Mouse (Mus musculus) C2C12 (cell line): Measurements from ENCODE around the gene Sppl2b. TPM values are rescaled to one million over a fixed set of nuclear protein-coding genes. Genes with fewer than 3 reads are reported as not detected.

ENCODE experiments used
- H3K27me3 ChIP-seq: one replicate; pipeline ENCODE4 v1.6.1; 2011; ENCODE audit not compliant: control insufficient read depth, insufficient read depth, insufficient read length
- H3K36me3 ChIP-seq: one replicate; pipeline ENCODE4 v1.6.1; 2011; ENCODE audit not compliant: control insufficient read depth, insufficient read depth
- H3K4me3 ChIP-seq: one replicate; pipeline ENCODE4 v1.5.1; 2011; ENCODE audit warnings: mild to moderate bottlenecking, control low read depth; ENCODE audit not compliant: poor library complexity, insufficient read depth, severe bottlenecking
- H3K79me2 ChIP-seq: one replicate; pipeline ENCODE4 v1.6.1; 2011; ENCODE audit not compliant: control insufficient read depth, insufficient read depth
- H3K79me3 ChIP-seq: one replicate; pipeline ENCODE4 v1.6.1; 2011; ENCODE audit warnings: low read depth, control low read depth
- H3ac ChIP-seq: one replicate; pipeline ENCODE3; 2011; ENCODE audit warnings: low read depth; ENCODE audit not compliant: control insufficient read depth, insufficient read length
- CEBPB ChIP-seq: IDR thresholded peaks from one replicate; pipeline ENCODE4 v1.6.1; 2011; ENCODE audit warnings: low read depth, mild to moderate bottlenecking, control low read depth, moderate library complexity
- CTCF ChIP-seq: IDR thresholded peaks from one replicate; pipeline ENCODE4 v1.5.1; 2011; ENCODE audit not compliant: control insufficient read depth, insufficient read depth, insufficient read length
- FOSL1 ChIP-seq: IDR thresholded peaks from one replicate; pipeline ENCODE4 v1.8.0; 2011; ENCODE audit warnings: mild to moderate bottlenecking, low read length; ENCODE audit not compliant: poor library complexity, insufficient read depth, severe bottlenecking
- MAX ChIP-seq: IDR thresholded peaks from one replicate; pipeline ENCODE4 v1.6.1; 2011; ENCODE audit warnings: mild to moderate bottlenecking, control low read depth
- MYOD1 ChIP-seq: IDR thresholded peaks from one replicate; pipeline ENCODE4 v1.6.1; 2011; ENCODE audit warnings: low read depth; ENCODE audit not compliant: control insufficient read depth, insufficient read length
- MYOG ChIP-seq: IDR thresholded peaks from one replicate; pipeline ENCODE4 v1.6.1; 2011; ENCODE audit not compliant: control insufficient read depth, insufficient read length; ENCODE audit errors: extremely low read depth
- USF1 ChIP-seq: IDR thresholded peaks from one replicate; pipeline ENCODE4 v1.6.1; 2011; ENCODE audit warnings: low read depth, mild to moderate bottlenecking, control low read depth, moderate library complexity
- polyA plus RNA-seq: library from polyadenylated mRNA; unstranded; fragments of >200 nt; fragmentation: generic; extraction: Trizol; gene quantifications from one replicate; pipeline ENCODE4 v1.2.1, GENCODE M21; 2012; ENCODE audit warnings: missing spikeins

The Sppl2b gene
- polyA plus RNA-seq, 1 experiment: 31.2 TPM

DNA sequence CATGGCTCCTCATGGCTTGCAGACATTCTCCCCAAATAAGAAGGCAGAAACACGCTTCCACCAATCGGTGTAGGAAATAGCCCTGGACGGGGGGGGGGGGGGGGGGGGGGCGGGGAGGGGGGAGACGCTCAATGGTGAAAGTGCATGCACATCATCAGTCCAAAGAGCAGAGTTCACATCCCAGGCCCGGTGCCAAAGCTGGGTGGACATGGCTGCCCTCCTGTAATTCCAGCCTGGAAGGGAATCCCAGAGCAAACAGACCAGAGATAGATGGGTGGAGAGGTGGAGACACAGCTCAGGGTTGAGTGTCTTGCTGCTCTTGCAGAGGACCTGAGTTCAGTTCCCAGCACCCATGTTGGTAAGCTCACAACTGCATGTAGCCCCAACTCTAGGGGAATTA, 15.9 kb downstream of the Sppl2b start:
- Histone ChIP-seq H3K79me2 (no peaks in the 10 kb centered on the region), H3K4me3 (no peak overlapping the region), H3ac (no peak overlapping the region), H3K27me3 (peaks cover 4% of the 10 kb centered on the region), H3K79me3 (no peaks in the 10 kb centered on the region), H3K36me3 (peaks cover 5% of the 10 kb centered on the region)
- TF ChIP-seq MAX: no peak
- TF ChIP-seq MYOG: no peak
- no peak for TF ChIP-seq MYOD1
- no peak for TF ChIP-seq CEBPB
- no peak for TF ChIP-seq FOSL1
- TF ChIP-seq CTCF: no peak
- TF ChIP-seq USF1: no peak

DNA sequence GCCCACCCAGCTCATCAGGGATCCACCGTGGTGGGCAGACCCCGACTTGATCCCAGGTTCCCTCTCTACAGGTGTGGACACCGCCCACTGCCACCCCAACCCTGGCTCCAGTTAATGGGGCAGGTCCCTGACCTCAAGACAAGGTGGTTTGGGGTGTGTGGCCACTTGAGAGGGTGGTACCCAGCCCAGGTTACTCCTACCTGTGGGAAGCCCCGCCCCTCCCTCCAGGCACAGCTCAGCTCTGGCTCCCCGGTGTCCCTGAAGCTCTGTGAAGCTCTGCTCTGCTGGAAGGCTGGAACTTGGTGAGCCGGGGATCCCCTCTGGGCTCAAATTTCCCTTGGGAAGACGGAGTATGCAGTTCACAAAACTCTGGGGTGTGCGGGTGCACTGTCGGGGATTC, 16.5 kb downstream of the Sppl2b start, which contains the start of gene Tmprss9:
TSS of gene Tmprss9 (plus strand) at position 268 of the 400 bp plus-strand sequence.
- no peak within 1 kb of the TSS for H3K4me3 ChIP-seq
- H3K79me3 ChIP-seq: no peaks in the 10 kb centered on the region
- TF ChIP-seq MYOD1 (no peak), MAX (no peak), MYOG (no peak), FOSL1 (no peak), USF1 (no peak), CEBPB (no peak), CTCF (no peak)
- peaks cover 4% of the 10 kb centered on the region for H3K27me3 ChIP-seq
- no peak within 1 kb of the TSS for H3ac ChIP-seq
- H3K79me2 ChIP-seq: no peaks in the 10 kb centered on the region
- H3K36me3 ChIP-seq: peaks cover 2% of the 10 kb centered on the region

DNA sequence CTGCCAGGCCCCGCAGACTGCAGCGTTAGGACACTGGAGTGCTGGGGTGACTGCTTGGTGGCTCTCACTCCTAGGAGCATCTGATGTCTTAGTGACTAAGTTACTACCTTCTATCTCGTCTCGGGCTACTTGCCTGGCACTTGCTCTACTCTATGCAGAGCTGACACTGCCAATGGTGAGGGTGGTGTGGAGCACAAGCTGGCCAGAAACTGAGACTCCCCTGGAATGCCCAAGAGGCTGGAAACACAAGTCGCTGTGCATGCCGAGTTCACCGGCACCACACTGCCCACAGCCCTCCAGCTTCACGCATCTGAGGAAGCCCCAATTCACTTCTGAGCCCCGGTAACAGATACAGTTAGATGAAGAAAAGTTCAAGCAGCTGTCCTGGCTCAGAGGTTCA, 19.0 kb downstream of the Sppl2b start:
- H3ac ChIP-seq: no peak overlapping the region
- peaks cover 4% of the 10 kb centered on the region for H3K27me3 ChIP-seq
- TF ChIP-seq MYOG: no peak
- H3K79me2 ChIP-seq: no peaks in the 10 kb centered on the region
- H3K36me3 ChIP-seq: no peaks in the 10 kb centered on the region
- no peak overlapping the region for H3K4me3 ChIP-seq
- no peaks in the 10 kb centered on the region for H3K79me3 ChIP-seq

DNA sequence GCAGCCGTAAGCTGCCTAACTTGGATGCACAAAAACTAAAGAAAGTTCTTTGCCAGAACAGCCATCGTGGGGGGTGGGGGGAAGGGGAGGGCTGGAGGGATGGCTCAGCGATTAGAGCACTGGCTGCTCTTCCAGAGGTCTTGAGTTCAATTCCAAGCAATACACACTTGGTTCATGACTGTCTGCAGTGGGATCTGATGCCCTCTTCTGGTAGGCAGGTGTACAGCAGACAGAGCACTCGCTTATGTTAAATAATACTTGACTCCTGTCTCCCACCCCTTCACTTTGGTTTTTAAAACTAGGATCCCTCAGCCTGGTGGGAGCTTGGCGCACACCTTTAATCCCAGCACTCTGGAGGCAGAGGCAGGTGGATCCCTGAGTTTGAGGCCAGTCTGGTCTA, 21.0 kb downstream of the Sppl2b start:
- Histone ChIP-seq H3K4me3 (no peak overlapping the region), H3K36me3 (no peaks in the 10 kb centered on the region), H3K27me3 (peaks cover 4% of the 10 kb centered on the region), H3K79me2 (no peaks in the 10 kb centered on the region), H3K79me3 (no peaks in the 10 kb centered on the region), H3ac (no peak overlapping the region)
- TF ChIP-seq MYOD1: no peak
- TF ChIP-seq CTCF: peak; percentile 63

DNA sequence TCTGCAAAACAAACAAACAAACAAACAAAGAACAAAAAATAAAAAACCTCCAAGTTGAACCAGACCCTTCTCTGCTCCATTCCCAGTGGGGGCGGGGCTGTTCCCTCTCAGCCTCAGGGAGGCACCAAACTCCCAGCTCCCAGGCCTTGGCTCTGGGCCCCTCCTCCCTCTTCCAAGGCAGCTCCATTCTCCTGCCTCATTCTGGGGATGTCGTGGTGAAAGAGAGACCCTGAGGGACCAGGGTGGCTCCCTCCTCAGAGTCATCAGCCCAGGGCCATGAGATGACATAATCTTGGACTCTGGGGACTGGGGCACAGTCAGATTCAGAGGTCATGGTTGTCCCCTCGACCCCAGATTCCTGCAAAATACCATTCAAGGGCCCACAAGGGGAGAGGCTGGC, 21.5 kb downstream of the Sppl2b start:
- Histone ChIP-seq H3K27me3 (peaks cover 4% of the 10 kb centered on the region), H3K36me3 (no peaks in the 10 kb centered on the region), H3ac (no peak overlapping the region), H3K79me3 (no peaks in the 10 kb centered on the region), H3K4me3 (no peak overlapping the region), H3K79me2 (no peaks in the 10 kb centered on the region)
- TF ChIP-seq USF1 (no peak), CTCF (no peak), MYOG (no peak)

DNA sequence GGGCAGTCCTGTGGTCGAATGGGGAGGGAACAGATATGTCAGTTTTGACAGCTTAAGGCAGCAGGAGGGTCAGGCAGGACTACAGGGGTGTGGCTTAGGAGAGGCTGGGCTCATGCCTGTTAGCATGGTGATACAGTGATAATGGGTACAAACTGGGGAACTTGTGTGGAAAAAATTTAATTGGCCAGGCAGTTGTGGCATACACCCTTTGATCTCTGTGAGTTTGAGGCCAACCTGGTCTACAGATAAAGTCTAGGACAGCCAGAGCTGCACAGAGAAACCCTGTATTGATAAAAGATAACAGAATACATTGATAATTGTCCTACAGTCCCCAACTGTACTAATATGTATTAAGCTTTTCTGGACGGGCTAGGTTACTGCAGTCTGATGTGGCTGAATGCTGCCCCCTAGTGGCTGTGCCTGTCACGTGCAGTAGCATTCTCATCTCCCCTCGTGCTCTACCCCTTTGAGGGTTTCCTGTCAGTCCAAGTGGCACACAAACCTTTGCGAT, 25.1 kb downstream of the Sppl2b start:
- Histone ChIP-seq H3K4me3 (no peak overlapping the region), H3K36me3 (no peaks in the 10 kb centered on the region), H3K79me2 (no peaks in the 10 kb centered on the region), H3K27me3 (peaks cover 4% of the 10 kb centered on the region), H3ac (no peak overlapping the region), H3K79me3 (no peaks in the 10 kb centered on the region)
- TF ChIP-seq MAX (peak; percentile 96), FOSL1 (no peak), USF1 (peak; percentile 84), CTCF (peak; percentile 90), MYOG (no peak), CEBPB (no peak)

DNA sequence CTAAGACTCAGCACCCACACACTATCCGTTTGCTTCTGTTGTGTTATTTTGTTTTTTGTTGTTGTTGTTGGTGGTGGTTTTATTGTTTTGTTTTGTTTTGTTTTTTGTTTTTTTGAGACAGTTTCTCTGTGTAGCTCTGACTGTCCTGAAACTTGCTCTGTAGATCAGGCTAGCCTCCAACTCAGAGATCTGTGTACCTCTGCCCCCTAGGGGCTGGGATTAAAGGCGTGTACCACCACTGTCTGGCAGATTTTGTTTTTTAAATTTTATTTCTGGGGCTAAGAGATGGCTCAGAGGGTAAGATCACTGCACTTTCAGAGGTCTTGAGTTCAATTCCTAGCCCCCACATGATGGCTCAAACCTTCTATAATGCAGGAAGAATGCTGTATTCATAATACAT, 25.8 kb downstream of the Sppl2b start:
- H3K79me2 ChIP-seq: no peaks in the 10 kb centered on the region
- no peaks in the 10 kb centered on the region for H3K79me3 ChIP-seq
- TF ChIP-seq MYOD1: no peak
- no peak for TF ChIP-seq MAX
- no peak for TF ChIP-seq FOSL1
- no peak for TF ChIP-seq CTCF
- TF ChIP-seq CEBPB: no peak
- no peak for TF ChIP-seq USF1
- TF ChIP-seq MYOG: no peak
- H3K27me3 ChIP-seq: peaks cover 7% of the 10 kb centered on the region
- H3ac ChIP-seq: no peak overlapping the region
- H3K4me3 ChIP-seq: no peak overlapping the region
- no peaks in the 10 kb centered on the region for H3K36me3 ChIP-seq
